Mouse (Mus musculus): Measurements from ENCODE around the gene Gm5538. TPM values are rescaled to one million over a fixed set of nuclear protein-coding genes. Genes with fewer than 3 reads are reported as not detected.

The Gm5538 gene
- not detected for total RNA-seq (2021)

- intact Hi-C loops (cut with DNase I), result no loop called here
- no peak for DNase-seq
Measured at GRCm38 (mm10) chr3:59729490-59729889, at the start of gene Gm5538. Gene Gm5538 (plus strand): TSS chr3:59729790.

GRCm38 (mm10) chr3:59697391-59697790, 32.2 kb upstream of the Gm5538 start:
- intact Hi-C loops (cut with DNase I), result no loop called here
- DNase-seq, result no peak

DNA sequence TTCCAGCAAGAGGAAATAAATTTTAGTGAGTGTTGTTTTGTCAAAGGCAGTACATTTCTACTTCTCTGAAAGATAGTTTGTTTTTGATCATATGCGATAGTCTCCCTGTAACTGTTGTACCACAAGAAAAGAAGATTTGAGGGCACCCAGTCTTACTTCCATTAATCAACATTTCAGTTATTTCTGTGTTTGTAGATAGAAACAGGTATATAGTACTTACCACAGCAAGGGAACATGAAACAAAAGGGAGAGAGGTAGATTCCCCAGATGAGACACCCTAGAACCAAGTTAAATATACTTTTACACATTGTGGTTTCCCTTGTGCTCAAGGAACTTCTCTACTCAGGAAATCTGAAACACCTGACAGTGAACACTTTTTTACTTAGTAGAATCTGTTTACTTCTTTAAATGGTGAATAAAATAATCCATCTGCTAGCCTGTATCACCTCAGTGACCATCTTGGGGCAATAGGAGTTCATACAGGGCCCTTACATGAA, 26.9 kb upstream of the Gm5538 start:
- intact Hi-C loops (cut with DNase I), result no loop called here
- DNase-seq, result no peak

- DNase-seq, result no peak
- intact Hi-C loops (cut with DNase I), result loop anchor here (10.0 kb wide), 2 partner anchors 415 to 565 kb away; no protein-coding TSS in a partner anchor
Measured at GRCm38 (mm10) chr3:59739866-59740265, 10.3 kb downstream of the Gm5538 start.

DNA sequence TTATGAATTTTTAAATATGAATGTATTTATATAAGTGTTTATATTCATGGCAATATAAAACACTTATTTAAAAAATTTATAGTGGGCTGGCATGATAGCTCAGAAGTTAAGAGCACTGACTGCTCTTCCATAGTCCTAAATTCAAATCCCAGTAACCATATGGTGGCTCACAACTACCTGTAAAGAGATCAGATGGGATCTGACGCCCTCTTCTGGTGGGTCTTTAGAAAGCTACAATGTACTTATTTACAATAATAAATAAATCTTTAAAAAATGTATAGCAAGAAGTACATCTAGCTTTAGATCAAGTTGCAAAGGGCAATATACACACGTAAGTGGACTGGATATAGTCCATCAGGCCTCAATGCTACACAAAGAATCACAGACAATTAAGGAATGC, 14.6 kb downstream of the Gm5538 start:
- intact Hi-C loops (cut with DNase I), result loop anchor here (10.0 kb wide), 2 partner anchors 419 to 569 kb away; no protein-coding TSS in a partner anchor

More for the DNA sequence above, 14.6 kb downstream of the Gm5538 start:
- no peak for DNase-seq

Other genes with a start within 250 kb of the Gm5538 start
- gene Gm8298, start 131.3 kb downstream of the Gm5538 start, total RNA-seq (2021), result not detected
- gene C130079G13Rik, start 195.4 kb downstream of the Gm5538 start, total RNA-seq (2021), result not detected

Data from heart, postnatal 36 days (tissue).